Mouse (Mus musculus): ENCODE measurements around the gene Stx19.
A peak's percentile ranks its signal among the peaks of the same experiment; 100 is the strongest.

The Stx19 gene

GRCm38 (mm10) chr16:62852464-62853252 is 38.2 kb downstream of the Stx19 start:
- DNase-seq (ENCODE audit: low spot score), result no peak

- no peak for DNase-seq (ENCODE audit: low spot score)
These were observed 39.2 kb downstream of the Stx19 start for GRCm38 (mm10) chr16:62853611-62854126.

- peak; percentile 11 for DNase-seq (ENCODE audit: low spot score)
These were observed 40.0 kb downstream of the Stx19 start, which contains the start of gene Pros1 for GRCm38 (mm10) chr16:62854191-62855068. Pros1 (plus strand) TSS chr16:62854307.

- no peak for DNase-seq (ENCODE audit: low spot score)
These were observed 40.9 kb downstream of the Stx19 start for GRCm38 (mm10) chr16:62855385-62855784.

- no peak for DNase-seq (ENCODE audit: low spot score)
These were observed 41.8 kb downstream of the Stx19 start for GRCm38 (mm10) chr16:62856273-62856672.

- DNase-seq (ENCODE audit: low spot score), result no peak
These were observed 43.0 kb downstream of the Stx19 start for GRCm38 (mm10) chr16:62857498-62857897.

- no peak for DNase-seq (ENCODE audit: low spot score)
These were observed 43.5 kb downstream of the Stx19 start for GRCm38 (mm10) chr16:62858018-62858417.

GRCm38 (mm10) chr16:62860140-62860539 is 45.7 kb downstream of the Stx19 start:
- no peak for DNase-seq (ENCODE audit: low spot score)

GRCm38 (mm10) chr16:62861455-62861854 is 47.0 kb downstream of the Stx19 start:
- no peak for DNase-seq (ENCODE audit: low spot score)

GRCm38 (mm10) chr16:62872688-62873117 is 58.2 kb downstream of the Stx19 start:
- DNase-seq (ENCODE audit: low spot score), result no peak

GRCm38 (mm10) chr16:62873180-62873579 is 58.7 kb downstream of the Stx19 start:
- no peak for DNase-seq (ENCODE audit: low spot score)

Data from urinary bladder, postnatal 10 days (tissue).